Mouse (Mus musculus) cerebellum, adult 8-10 months (tissue): Measurements from ENCODE around the gene Cog2.
A peak's percentile ranks its signal among the peaks of the same experiment; 100 is the strongest.

Experiments
- DNase-seq: peaks from one replicate; pipeline ENCODE4 v3.0.0; 2022

Gene Cog2

DNA sequence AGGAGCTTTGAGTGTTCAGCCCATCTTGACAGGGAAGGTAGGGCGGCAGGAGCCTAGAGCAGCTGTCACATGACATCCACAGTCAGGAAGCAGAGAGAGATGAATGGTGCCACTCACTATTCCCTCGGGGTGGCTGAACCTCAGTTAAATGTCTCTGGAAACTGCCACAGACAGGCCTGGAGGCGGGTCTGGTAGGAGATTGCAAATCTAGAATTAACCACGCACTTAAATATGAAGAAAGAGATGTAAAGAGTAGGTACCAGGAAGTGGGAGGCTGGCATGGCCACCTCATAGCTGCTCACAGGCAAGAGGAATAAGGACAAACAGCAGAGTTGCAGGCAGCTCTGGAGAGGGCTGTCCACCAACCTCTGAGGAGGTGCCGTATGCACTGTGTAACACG is 3.4 kb upstream of the Cog2 start:
- no peak for DNase-seq

DNA sequence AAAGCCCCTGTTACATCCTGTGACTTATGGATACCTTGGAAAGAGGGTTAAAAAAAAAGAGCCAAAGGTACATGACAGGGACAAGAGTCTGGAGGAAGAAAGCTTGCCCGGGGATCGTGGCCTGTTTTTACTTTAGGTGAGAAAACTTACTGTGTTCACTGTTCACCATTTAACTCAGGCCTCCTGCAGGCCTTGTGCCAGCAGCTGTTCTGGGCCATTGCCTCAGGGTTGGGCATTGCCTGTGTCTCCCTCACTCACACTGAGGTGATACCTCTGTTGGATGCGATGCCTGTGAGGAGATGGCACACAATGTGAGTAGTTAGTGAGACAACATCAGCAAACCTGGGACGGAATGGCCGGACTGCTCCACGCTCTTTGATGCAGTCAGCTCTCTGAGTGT is 1.4 kb downstream of the Cog2 start:
- DNase-seq = no peak

GRCm38 (mm10) chr8:124526261-124526660 is 5.7 kb downstream of the Cog2 start:
- no peak for DNase-seq

GRCm38 (mm10) chr8:124530076-124530475 is 9.5 kb downstream of the Cog2 start:
- DNase-seq = peak; percentile 79

GRCm38 (mm10) chr8:124530556-124530955 is 10.0 kb downstream of the Cog2 start:
- peak; percentile 57 for DNase-seq

GRCm38 (mm10) chr8:124530996-124531395 is 10.4 kb downstream of the Cog2 start:
- DNase-seq = no peak

DNA sequence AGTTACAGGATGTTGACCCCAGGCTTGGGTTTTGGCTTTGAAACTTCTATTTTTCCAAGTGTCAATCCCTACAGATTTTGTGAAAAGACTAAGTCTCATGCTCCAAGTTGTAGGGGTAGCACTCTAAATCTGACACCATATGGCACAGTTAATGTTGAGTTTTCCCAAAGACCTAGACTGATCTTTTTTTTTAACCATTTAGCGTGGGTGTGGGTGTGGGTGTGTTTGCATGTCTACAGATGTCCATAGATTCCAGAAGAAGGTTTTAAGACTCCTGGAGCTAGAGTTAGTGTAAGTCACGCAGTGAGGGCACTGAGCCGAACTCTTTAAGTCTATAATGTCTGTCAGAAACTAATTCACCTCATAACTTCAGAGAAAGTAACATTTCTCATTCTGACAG is 12.1 kb downstream of the Cog2 start:
- no peak for DNase-seq

DNA sequence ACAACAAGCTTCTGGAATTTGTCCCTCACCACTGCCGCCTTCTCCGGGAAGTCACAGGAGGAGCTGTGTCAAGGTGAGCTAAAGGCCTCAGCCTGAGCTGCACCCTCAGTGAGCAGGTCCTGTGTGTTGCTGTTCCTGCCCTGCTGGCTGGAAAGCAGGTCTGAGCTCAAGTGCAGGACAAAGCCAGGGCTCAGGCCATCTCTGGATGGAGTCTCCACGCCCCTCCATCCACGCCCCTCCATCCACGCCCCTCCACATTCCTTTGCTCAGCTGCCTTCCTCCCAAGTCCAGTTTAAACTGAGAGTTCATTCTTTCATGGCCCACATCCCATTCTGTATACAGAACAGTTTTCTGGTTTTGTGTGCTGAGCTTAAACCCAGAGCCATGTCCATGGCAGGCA is 14.9 kb downstream of the Cog2 start:
- no peak for DNase-seq

GRCm38 (mm10) chr8:124540906-124541305 is 20.3 kb downstream of the Cog2 start:
- DNase-seq = no peak

DNA sequence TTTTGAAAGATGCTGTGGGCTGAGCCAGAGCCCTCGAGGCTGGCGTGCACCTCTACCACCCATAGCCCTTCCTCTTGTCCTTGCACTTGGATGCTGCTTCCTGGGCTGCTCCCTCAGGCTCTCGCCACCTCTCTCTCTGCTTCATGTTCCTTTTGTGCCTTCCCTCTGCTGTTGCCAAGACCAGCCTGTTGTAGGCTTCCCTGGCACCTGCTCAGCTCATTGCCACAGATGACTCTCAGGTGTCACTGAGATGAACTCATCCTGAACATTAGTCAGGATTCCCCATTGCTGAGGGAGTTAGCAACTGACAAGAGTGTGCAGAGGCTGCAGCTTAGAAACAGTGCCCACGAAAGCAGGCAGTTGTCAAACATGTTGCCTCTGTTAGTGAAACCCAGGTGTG is 21.4 kb downstream of the Cog2 start:
- peak; percentile 65 for DNase-seq

GRCm38 (mm10) chr8:124543272-124543671 is 22.7 kb downstream of the Cog2 start:
- no peak for DNase-seq

DNA sequence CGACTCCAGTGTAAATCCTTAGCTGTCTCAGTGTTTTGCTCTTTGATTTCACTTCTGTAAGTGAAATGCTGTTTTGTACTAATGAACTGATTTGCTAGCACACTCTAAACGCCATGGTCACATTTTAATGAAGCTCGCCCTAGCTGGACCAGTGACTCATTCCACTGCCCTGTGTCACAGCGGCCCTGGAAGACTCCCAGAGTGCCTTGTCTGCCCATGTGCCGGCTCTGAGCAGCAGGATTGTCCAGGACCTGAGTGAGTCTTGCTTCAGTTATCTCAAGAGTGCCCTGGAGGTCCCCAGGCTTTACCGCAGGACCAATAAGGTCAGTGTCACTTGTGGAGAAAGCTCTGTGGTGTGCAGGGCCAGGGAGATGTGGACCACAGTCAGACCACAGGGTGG is 25.8 kb downstream of the Cog2 start:
- DNase-seq = no peak

- DNase-seq = no peak
These were observed 26.2 kb downstream of the Cog2 start for GRCm38 (mm10) chr8:124546815-124547214.

DNA sequence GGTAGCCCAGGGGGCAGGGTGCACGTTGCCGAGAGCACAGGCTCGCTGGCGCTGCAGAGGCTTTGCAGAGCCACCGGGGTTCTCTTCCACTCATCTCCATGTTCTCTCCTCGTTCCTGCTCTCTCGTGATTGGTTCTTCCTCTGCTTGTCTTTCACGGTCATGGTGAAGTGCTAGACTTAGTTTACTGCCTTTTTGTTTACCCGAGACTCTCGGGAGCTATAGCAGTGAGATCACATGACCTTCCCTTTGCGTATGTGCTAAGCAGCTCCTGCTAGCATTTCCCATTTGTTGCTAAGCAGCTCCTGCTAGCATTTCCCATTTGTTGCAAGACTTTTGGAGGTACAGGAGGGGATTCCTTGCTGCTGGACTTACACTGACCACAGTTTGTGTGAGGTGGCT is 26.7 kb downstream of the Cog2 start:
- no peak for DNase-seq

- DNase-seq = no peak
These were observed 27.6 kb downstream of the Cog2 start for GRCm38 (mm10) chr8:124548187-124548586.

GRCm38 (mm10) chr8:124551011-124551661 is 30.6 kb downstream of the Cog2 start:
- DNase-seq = no peak

DNA sequence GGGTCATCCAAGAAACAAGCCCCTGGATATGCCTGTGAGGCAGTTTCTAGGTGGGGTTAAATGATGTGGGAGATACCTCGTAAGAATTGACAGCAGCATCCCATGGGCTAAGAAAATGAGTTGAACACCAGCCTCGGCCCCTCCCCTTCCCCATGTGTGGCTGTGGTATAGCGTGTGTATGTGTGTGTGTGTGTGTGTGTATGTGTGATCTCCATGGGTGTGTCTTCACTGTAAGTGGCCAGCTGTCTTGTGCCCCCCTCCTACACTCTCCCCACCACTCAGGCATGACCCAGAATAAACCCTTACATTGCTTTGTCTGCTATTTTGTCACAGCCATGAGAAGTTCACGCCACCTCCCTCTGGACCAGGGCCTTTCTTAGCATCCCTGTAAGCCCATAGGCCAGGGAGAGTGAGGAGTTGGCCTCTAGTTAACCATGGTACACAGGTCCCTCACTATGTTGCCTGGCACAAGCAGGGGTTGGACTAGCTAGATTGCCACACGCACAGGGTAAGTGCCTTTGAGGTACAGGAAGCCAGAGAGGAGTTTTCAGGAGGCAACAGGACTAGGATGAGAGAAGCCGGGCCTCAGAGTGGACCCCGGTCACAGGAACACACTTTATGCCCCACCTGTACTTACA is 34.7 kb downstream of the Cog2 start:
- no peak for DNase-seq

DNA sequence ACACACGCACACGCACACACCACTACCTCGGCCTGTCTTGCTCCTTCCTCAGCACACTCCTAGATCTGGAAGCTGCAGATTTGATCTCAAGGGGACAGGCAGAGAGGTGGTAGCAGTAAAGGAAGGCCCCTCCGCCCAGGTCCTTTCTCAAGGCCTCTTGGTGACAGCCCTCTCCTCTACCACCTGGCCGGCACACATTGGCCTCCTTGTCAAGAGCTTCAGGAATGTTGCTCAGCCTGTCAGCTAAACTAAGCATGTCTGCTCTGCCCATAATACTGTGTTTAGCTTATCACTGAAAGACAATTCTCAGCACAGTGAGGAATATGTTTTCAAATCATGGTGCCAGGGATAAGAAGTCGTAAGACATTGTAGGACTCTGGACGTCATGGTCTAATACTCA is 35.6 kb downstream of the Cog2 start:
- no peak for DNase-seq

GRCm38 (mm10) chr8:124556658-124557057 is 36.1 kb downstream of the Cog2 start:
- DNase-seq = peak; percentile 41

GRCm38 (mm10) chr8:124557476-124557875 is 36.9 kb downstream of the Cog2 start:
- peak; percentile 58 for DNase-seq

- no peak for DNase-seq
These were observed 46.6 kb downstream of the Cog2 start for GRCm38 (mm10) chr8:124567126-124567525.

DNA sequence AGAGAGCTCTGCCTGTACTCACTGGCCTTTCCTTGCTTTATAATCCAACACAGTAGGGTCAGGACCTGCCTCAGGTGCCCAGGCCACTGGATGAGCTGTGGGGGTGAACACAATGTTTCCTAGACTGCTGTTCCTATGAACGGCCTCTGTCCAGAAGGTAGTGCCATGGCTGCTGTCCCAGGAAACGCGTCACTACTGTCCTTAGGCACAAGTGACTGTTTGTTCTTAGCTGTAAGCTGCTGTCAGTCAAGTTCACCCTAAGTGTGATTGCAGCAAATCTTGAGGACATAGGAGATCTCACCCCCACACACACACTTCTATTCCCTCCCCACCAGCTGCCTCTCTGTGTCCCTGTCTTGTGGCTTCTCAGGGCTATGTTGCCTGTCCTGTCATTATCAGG is 47.0 kb downstream of the Cog2 start:
- DNase-seq = no peak

- DNase-seq = no peak
These were observed 48.5 kb downstream of the Cog2 start for GRCm38 (mm10) chr8:124569100-124569499.

GRCm38 (mm10) chr8:124569593-124569992 is 49.0 kb downstream of the Cog2 start, which contains the start of gene Agt:
Gene Agt (minus strand): TSS chr8:124569706.
- DNase-seq = peak; percentile 53
